Mouse (Mus musculus) megakaryocyte, embryonic 14.5 days (primary cell): ENCODE results near the gene Sp140.
"Not testable (repeated sequence)": the region's sequence is repeated elsewhere in the genome, so short reads cannot be mapped to it uniquely, and the experiment has no call there.

ENCODE experiments used
- FLI1 ChIP-seq: IDR thresholded peaks from 2 replicates; pipeline ENCODE4 v1.6.1; 2012; ENCODE audit warnings: low read length, inconsistent platforms, mixed read lengths
- GATA1 ChIP-seq: IDR thresholded peaks from 3 replicates; pipeline ENCODE4 v1.6.1; 2012; ENCODE audit warnings: mixed read lengths, low read length, inconsistent platforms, borderline replicate concordance

DNA sequence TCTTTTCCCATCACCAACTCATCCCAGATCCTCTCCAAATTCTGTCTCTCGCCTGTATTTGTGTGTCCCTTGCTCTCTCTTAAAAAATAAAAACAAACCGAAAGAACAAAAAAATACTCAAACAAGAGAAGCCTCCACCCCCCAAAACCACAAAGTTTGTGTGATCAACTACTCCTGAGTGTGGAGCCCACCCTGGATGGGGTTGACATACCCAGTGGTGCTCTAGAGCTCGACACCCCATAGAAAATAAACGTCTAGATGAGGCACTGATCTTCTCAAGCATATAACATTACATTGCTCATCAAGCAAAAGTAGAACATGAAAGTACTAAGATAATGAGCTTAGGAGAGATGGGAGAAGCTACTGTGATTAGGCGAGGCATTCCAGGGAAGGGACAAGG lies 17.0 kb downstream of the Sp140 start:
- not testable (repeated sequence) for TF ChIP-seq GATA1, FLI1
